Mouse (Mus musculus): Measurements from ENCODE around the gene Acr.

GRCm38 (mm10) chr15:89557179-89557995 is 10.7 kb upstream of the Acr start:
- TF ChIP-seq CTCF (IDR thresholded peaks at IDR 0.05) (no peak), EP300 (IDR thresholded peaks at IDR 0.05) (no peak)

All from lung, postnatal 0 days (tissue).